Mouse (Mus musculus) brain, embryonic 18.5 days (tissue): ENCODE measurements around the gene Chrm1.

Source experiments
- DNase-seq: peaks from one replicate; pipeline ENCODE4 v3.0.0-alpha.2; 2012; ENCODE audit warnings: low read depth, low spot score

Chrm1 gene

GRCm38 (mm10) chr19:8683627-8684026, 20.0 kb downstream of the Chrm1 start:
- no peak for DNase-seq

GRCm38 (mm10) chr19:8691871-8692539, 28.4 kb downstream of the Chrm1 start:
- DNase-seq: peak; percentile 49

- DNase-seq: no peak
These were observed 29.2 kb downstream of the Chrm1 start for GRCm38 (mm10) chr19:8692740-8693139.

- no peak for DNase-seq
These were observed 31.7 kb downstream of the Chrm1 start for GRCm38 (mm10) chr19:8695330-8695729.

GRCm38 (mm10) chr19:8699652-8700051, 36.1 kb downstream of the Chrm1 start:
- no peak for DNase-seq

- DNase-seq: no peak
These were observed 38.9 kb downstream of the Chrm1 start for GRCm38 (mm10) chr19:8702458-8702857.

- DNase-seq: no peak
These were observed 40.0 kb downstream of the Chrm1 start for GRCm38 (mm10) chr19:8703571-8703970.

GRCm38 (mm10) chr19:8705026-8705708, 41.6 kb downstream of the Chrm1 start:
- DNase-seq: no peak

GRCm38 (mm10) chr19:8706132-8706667, 42.6 kb downstream of the Chrm1 start:
- no peak for DNase-seq

GRCm38 (mm10) chr19:8706930-8707329, 43.3 kb downstream of the Chrm1 start:
- no peak for DNase-seq

GRCm38 (mm10) chr19:8708954-8709353, 45.4 kb downstream of the Chrm1 start:
- no peak for DNase-seq

- DNase-seq: no peak
These were observed 46.5 kb downstream of the Chrm1 start for GRCm38 (mm10) chr19:8710057-8710456.

GRCm38 (mm10) chr19:8711506-8711905, 47.9 kb downstream of the Chrm1 start:
- DNase-seq: no peak

- DNase-seq: no peak
These were observed 48.6 kb downstream of the Chrm1 start for GRCm38 (mm10) chr19:8711949-8712869.

GRCm38 (mm10) chr19:8712870-8713305, 49.3 kb downstream of the Chrm1 start:
- DNase-seq: peak; percentile 45

- peak; percentile 69 for DNase-seq
These were observed 49.9 kb downstream of the Chrm1 start for GRCm38 (mm10) chr19:8713306-8713996.

GRCm38 (mm10) chr19:8713997-8714652, 50.5 kb downstream of the Chrm1 start:
- no peak for DNase-seq

GRCm38 (mm10) chr19:8714653-8715481, 51.3 kb downstream of the Chrm1 start:
- no peak for DNase-seq

- DNase-seq: no peak
These were observed 52.5 kb downstream of the Chrm1 start for GRCm38 (mm10) chr19:8715868-8716766.
